Comparison of ENCODE assay signal across 10 mouse cellular contexts in the genomic region with DNA sequence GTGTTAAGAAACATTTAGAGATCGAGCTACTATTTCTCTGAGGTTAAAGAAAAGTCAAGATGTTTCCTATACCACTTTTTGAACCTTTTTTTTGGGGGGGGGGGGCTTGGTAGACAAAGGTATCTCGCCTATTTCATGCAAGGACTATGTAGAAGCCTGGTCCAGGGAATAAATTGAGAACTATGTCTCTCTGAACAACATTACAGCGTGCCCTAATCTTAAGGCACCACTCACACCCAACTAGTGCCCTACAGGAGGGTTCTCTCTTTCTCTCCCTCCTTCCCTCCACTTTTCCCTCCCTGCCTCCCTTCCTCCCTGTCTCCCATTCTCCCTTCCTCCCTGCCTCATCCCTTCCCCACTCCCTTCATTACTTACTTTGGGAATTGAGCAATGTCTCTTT. TPM values are rescaled to one million over a fixed set of nuclear protein-coding genes. Genes with fewer than 3 reads are reported as not detected.
DNase-seq lines count a peak whose midpoint lies in the region; ATAC-seq and TF ChIP-seq lines count a peak whose summit lies in the region.
"Had no signal": no experiment of that assay in that cellular context is flagged by ENCODE, and none has a peak within 500 bp of the region (broad histone marks: within the 10 kb centered on the region; RNA-seq: fewer than 3 reads in every experiment).

No protein-coding gene starts in this region.

- no peaks in the 10 kb centered on the region for H3K9me3 ChIP-seq in kidney, postnatal 0 days (replicated peaks; ENCODE audit: low read length)
- H3K9me3 ChIP-seq in neural tube, embryonic 11.5 days (ENCODE audit: control insufficient read depth, low read length) = no peaks in the 10 kb centered on the region
- H3K9me3 ChIP-seq in limb, embryonic 13.5 days = no peaks in the 10 kb centered on the region
- H3K9me3 ChIP-seq: stomach, embryonic 15.5 days had no signal

- no peaks in the 10 kb centered on the region for H3K27me3 ChIP-seq in kidney, postnatal 0 days (ENCODE audit: insufficient read depth, low read length)
- no peaks in the 10 kb centered on the region for H3K27me3 ChIP-seq in kidney, adult 2 months (replicated peaks; ENCODE audit: control insufficient read depth, insufficient read depth, low read length)
- H3K27me3 ChIP-seq in neural tube, embryonic 11.5 days (ENCODE audit: control insufficient read depth, insufficient read depth, low read length) = no peaks in the 10 kb centered on the region
- H3K27me3 ChIP-seq in limb, embryonic 13.5 days = peaks cover 15% of the 10 kb centered on the region; the same call in 1 of the 2 replicates
- H3K27me3 ChIP-seq: stomach, embryonic 15.5 days had no signal

- H3K4me1 ChIP-seq in kidney, postnatal 0 days (replicated peaks; ENCODE audit: insufficient read depth, low read length) = no peaks in the 10 kb centered on the region
- no peaks in the 10 kb centered on the region for H3K4me1 ChIP-seq in kidney, adult 2 months (ENCODE audit: control insufficient read depth, insufficient read depth, low read length)
- no peaks in the 10 kb centered on the region for H3K4me1 ChIP-seq in neural tube, embryonic 11.5 days (ENCODE audit: control insufficient read depth, insufficient read depth, low read length)
- H3K4me1 ChIP-seq in limb, embryonic 13.5 days = no peaks in the 10 kb centered on the region
- H3K4me1 ChIP-seq: stomach, embryonic 15.5 days had no signal

- no peak for ATAC-seq in kidney, postnatal 0 days (replicated peaks; ENCODE audit: low FRiP score, low read depth)
- 0 out of 2 replicates have a peak, but pooled peaks have one; percentile 46 for ATAC-seq in neural tube, embryonic 11.5 days (ENCODE audit: insufficient read depth, low FRiP score, low TSS enrichment)
- no peak for ATAC-seq in limb, embryonic 13.5 days (ENCODE audit: low FRiP score, low read depth)
- ATAC-seq: inflammation-experienced regulatory T-cells, adult 6 months had no signal

- no peak overlapping the region for H3K9ac ChIP-seq in kidney, postnatal 0 days (ENCODE audit: low read depth, low read length)
- H3K9ac ChIP-seq in neural tube, embryonic 11.5 days (ENCODE audit: low read length) = no peak overlapping the region
- H3K9ac ChIP-seq in limb, embryonic 13.5 days = no peak overlapping the region
- H3K9ac ChIP-seq: liver, embryonic 14.5 days; stomach, embryonic 15.5 days had no signal

- TF ChIP-seq POLR2A in kidney, adult 2 months (IDR thresholded peaks at IDR 0.05; ENCODE audit: low read depth, low read length) = no peak

- no peak overlapping the region for H3K4me3 ChIP-seq in kidney, postnatal 0 days (replicated peaks; ENCODE audit: low read depth, low read length)
- no peak overlapping the region for H3K4me3 ChIP-seq in kidney, adult 2 months (ENCODE audit: insufficient read depth, low read depth, low read length)
- H3K4me3 ChIP-seq in neural tube, embryonic 11.5 days (ENCODE audit: low read depth, low read length) = no peak overlapping the region
- H3K4me3 ChIP-seq in limb, embryonic 13.5 days = no peak overlapping the region
- H3K4me3 ChIP-seq: stomach, embryonic 15.5 days had no signal

- no peaks in the 10 kb centered on the region for H3K36me3 ChIP-seq in kidney, postnatal 0 days (ENCODE audit: insufficient read depth, low read length)
- H3K36me3 ChIP-seq in kidney, adult 2 months (ENCODE audit: control insufficient read depth, insufficient read depth, low read length) = no peaks in the 10 kb centered on the region
- no peaks in the 10 kb centered on the region for H3K36me3 ChIP-seq in neural tube, embryonic 11.5 days (ENCODE audit: control insufficient read depth, insufficient read depth, low read length)
- no peaks in the 10 kb centered on the region for H3K36me3 ChIP-seq in limb, embryonic 13.5 days
- H3K36me3 ChIP-seq: stomach, embryonic 15.5 days had no signal

- DNase-seq in kidney, postnatal 0 days (ENCODE audit: low spot score) = no peak
- DNase-seq in kidney, adult 2 months = no peak
- DNase-seq in neural tube, embryonic 11.5 days (ENCODE audit: low spot score) = no peak
- no peak for DNase-seq in neural tube, embryonic 10.5 days (ENCODE audit: extremely low spot score, low spot score)
- no peak for DNase-seq in yolk sac, embryonic 10.5 days (ENCODE audit: low spot score)
- no peak for DNase-seq in T-cell, adult 2 months (ENCODE audit: low spot score)

- no peak overlapping the region for H3K27ac ChIP-seq in kidney, postnatal 0 days
- no peak overlapping the region for H3K27ac ChIP-seq in kidney, adult 2 months (ENCODE audit: insufficient read depth, low read depth, low read length)
- H3K27ac ChIP-seq in neural tube, embryonic 11.5 days (ENCODE audit: low read depth, low read length) = no peak overlapping the region
- H3K27ac ChIP-seq in limb, embryonic 13.5 days = no peak overlapping the region
- H3K27ac ChIP-seq: liver, embryonic 14.5 days; stomach, embryonic 15.5 days had no signal

- no peak for TF ChIP-seq CTCF in kidney, postnatal 0 days (IDR thresholded peaks at IDR 0.05; ENCODE audit: low read depth)
- TF ChIP-seq CTCF in kidney, adult 2 months (conservative IDR thresholded peaks at IDR 0.05; ENCODE audit: insufficient read depth, insufficient read length, low read depth, low read length) = no peak

- 50% methylated on average over 3 of the region's 3 CpGs for WGBS in kidney, postnatal 0 days
- 45% methylated on average over 3 of the region's 3 CpGs for WGBS in kidney, adult 2 months
- 59% methylated on average over 3 of the region's 3 CpGs for WGBS in neural tube, embryonic 11.5 days
- 43% methylated on average over 3 of the region's 3 CpGs for WGBS in limb, embryonic 13.5 days

- peak overlapping the region; percentile 10; the same call in 1 of the 2 replicates for H3K4me2 ChIP-seq in kidney, postnatal 0 days (ENCODE audit: low read length)
- no peak overlapping the region for H3K4me2 ChIP-seq in neural tube, embryonic 11.5 days (ENCODE audit: low read depth)
- peak overlapping the region; percentile 35; the same call in 1 of the 2 replicates for H3K4me2 ChIP-seq in limb, embryonic 13.5 days (replicated peaks)
- H3K4me2 ChIP-seq: stomach, embryonic 15.5 days had no signal

RNA-seq across cellular contexts. Expression of a gene that starts 33.6 kb away (rescaled TPM):
- 11.6 and 12.6 TPM in 2 replicates for polyA plus RNA-seq in kidney, postnatal 0 days (2015; fragmentation: Nextera tagmentation; extraction: Ambion mirVana)
- polyA plus RNA-seq in kidney, adult 2 months (2012; rRNA removed) = 0.62 and 3.3 TPM in 2 replicates
- 1.1 and 2.1 TPM in 2 replicates for polyA plus RNA-seq in neural tube, embryonic 11.5 days (2014; fragmentation: Nextera tagmentation; extraction: Ambion mirVana)
- polyA plus RNA-seq in limb, embryonic 13.5 days (2015; fragmentation: Nextera tagmentation; extraction: Ambion mirVana) = 21.1 and 22.2 TPM in 2 replicates
- polyA plus RNA-seq: inflammation-experienced regulatory T-cells, adult 6 months; liver, embryonic 14.5 days had no signal
